Mouse (Mus musculus) liver, embryonic 14.5 days (tissue): ENCODE measurements around the gene Lrmda.

ENCODE experiments used
- CTCF ChIP-seq: IDR thresholded peaks from 2 replicates; pipeline ENCODE4 v1.5.1; 2016; ENCODE audit warnings: antibody characterized with exemption, low read depth, control low read depth
- EP300 ChIP-seq: IDR thresholded peaks from 2 replicates; pipeline ENCODE4 v1.6.1; 2016; ENCODE audit warnings: antibody characterized with exemption, low read depth

DNA sequence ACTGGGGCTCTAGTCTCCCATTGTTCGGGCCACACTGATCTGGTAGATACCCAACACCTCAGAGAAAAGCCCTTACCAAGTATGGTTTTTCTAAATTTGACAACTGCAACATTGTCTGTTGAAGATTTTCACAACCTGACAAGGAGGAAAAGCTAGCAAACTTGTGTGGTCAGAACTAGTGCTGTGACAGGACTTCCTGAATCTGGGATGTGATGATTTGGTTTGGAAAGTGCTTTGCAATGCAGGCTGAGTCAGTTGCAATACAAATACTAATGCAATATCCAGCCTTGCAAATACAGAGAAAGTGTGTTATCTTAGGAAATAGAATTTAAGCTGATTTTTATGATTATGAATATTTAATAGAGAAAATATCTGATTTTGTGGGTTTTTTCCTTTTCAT is 357.6 kb downstream of the Lrmda start:
- TF ChIP-seq CTCF (no peak), EP300 (no peak)
